Mouse (Mus musculus) brain, embryonic 14.5 days (tissue): ENCODE measurements around the gene Ftl1.

Source experiments
- CTCF ChIP-seq: fragments of 200-500 bp; IDR thresholded peaks from 2 replicates; pipeline ENCODE4 v1.5.1; 2012; ENCODE audit warnings: inconsistent platforms, mild to moderate bottlenecking, moderate library complexity, borderline replicate concordance; ENCODE audit not compliant: insufficient read depth, insufficient read length; ENCODE audit errors: extremely low read depth
- POLR2A ChIP-seq: fragments of 200-500 bp; IDR thresholded peaks from 2 replicates; pipeline ENCODE4 v1.6.1; 2012; ENCODE audit warnings: mild to moderate bottlenecking, inconsistent platforms, borderline replicate concordance; ENCODE audit not compliant: poor library complexity, insufficient read depth, insufficient read length, severe bottlenecking; ENCODE audit errors: extremely low read depth

DNA sequence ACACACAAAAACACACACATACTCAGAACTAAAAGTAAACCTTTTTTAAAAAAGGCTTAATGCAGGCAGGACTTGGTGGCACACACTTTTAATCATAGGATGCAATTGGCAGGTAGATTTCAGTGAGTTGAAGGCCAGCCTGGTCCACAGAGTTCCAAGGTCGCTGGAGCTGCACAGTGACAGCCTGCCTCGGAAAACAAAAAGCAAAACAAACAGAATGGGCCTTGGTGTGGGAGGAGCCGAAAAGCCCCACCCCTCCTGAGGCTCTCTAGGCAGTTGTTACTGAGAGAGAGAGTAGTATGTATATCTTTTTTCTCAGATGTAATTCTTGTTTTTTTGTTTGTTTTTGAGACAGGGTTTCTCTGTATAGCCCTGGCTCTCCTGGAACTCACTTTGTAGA, 31.6 kb upstream of the Ftl1 start:
- TF ChIP-seq CTCF (no peak), POLR2A (no peak)
